Mouse (Mus musculus): Measurements from ENCODE around the gene BC052040. TPM values are rescaled to one million over a fixed set of nuclear protein-coding genes. Genes with fewer than 3 reads are reported as not detected.

Gene BC052040
- polyA plus RNA-seq, 3 experiments from 2014 or later: 8.8 to 20.2 (median 16.7) TPM

DNA sequence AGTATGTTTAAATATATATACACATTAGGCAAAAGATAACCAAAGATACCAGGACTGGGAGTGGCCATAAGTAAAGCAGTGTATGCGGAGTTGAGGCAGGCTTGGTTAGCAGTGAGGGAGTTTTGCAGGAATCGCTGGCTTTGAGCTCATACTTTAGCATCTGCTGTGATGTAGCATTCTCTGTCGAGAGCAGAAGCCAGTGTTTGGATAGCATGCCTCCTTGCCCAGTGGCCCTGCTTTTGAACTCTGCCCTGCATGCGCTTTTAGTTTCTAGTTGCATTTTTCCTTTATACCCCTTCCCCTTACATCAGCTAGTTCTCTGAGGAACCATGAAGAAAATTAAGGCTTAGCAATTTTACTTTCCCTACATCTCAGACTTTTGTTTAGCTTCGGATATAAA lies 136.0 kb downstream of the BC052040 start:
- ATAC-seq: no peak

DNA sequence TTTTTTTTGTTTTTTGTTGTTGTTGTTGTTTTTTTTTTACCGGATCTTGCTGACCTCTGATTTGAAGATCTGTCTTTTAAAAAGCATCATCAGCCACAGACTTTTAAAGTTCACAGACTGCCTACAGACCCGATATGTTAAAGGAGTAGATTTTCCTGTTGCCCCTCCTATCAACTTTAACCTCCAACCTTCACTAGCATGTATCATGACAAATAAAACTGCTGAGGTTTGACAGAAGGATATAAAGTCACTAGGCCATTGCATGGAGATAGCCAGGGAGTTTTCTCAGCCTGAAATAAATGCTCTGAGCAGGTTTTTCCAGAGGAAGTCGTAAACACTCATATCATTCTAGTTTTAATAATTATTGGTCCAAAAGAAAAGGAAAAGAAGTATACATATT lies 136.5 kb downstream of the BC052040 start:
- no peak for ATAC-seq

DNA sequence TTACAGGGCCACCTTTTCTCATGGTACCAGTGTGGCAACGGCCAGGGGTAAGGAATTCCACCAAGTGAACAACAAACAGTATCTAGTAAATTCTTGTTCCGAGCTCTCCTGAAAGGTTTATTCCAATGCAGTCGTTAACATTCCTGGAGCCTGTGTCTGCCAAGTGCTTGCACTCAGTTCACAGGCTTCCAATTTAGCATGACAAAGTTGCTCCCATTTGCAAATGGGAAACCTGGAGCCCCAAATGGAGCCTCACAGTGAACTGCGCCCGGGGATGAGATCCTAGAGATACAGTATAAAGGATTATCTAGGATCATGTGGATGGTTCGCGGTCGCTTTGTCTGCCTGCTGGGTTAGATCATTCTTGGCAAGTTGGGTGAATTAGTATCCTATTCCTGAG lies 141.9 kb downstream of the BC052040 start:
- no peak for ATAC-seq

DNA sequence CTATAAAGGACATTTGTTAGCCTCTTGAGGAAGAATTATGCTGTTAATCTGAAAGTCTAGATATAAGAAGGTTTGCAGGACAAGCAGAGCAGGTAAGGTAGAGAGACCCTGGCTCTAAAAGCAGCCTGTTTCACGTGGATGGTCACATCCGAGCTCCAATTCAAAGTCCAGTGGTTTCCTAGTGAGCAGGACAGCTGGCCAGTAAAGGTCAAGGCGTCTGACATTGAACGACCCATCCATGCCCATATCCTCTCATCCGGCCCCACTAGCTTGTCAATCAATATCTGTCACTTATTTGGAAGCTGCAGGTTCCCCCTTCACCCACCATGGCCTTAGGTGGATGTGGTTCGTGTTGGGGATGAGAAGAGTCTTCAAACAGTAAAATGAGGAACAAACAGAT lies 142.7 kb downstream of the BC052040 start:
- no peak for ATAC-seq

DNA sequence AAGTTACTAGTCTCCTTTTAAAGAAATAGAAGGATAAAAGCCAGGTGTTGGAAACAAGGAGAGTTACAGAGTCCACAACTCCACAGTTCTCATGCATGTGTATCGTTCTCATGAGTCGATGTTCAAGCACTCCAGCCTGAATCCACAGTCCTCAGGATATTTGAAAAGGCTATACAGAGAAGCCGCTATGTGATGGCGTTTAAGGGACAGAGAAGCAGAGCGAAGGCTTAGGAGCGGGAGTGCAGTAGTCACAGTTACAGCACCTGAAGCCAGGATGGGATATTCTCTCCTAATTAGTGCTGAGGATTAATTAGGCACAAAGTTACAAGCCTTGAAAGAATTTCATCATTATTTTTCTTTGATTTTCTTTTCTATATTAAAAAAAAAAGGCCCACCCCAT lies 143.2 kb downstream of the BC052040 start:
- ATAC-seq: no peak

DNA sequence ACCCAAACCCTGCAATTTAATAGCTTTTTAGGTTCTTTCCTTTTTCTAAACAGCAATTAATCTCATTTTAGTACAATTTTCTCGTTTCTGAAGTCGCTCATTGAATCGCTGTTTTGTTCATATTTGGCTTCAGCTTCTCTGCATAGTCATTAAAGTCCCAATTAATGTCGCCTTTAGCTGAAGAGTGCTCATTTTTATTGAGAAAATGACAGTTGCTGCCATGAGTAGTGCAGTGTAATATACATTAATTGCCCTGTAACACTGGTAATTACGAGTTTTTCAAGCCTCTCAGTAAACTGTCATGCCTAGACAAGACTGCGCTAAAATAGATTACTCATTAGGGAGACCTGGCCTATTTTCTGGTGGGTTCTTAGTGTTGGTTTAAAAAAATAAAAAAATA lies 144.0 kb downstream of the BC052040 start:
- ATAC-seq: no peak

DNA sequence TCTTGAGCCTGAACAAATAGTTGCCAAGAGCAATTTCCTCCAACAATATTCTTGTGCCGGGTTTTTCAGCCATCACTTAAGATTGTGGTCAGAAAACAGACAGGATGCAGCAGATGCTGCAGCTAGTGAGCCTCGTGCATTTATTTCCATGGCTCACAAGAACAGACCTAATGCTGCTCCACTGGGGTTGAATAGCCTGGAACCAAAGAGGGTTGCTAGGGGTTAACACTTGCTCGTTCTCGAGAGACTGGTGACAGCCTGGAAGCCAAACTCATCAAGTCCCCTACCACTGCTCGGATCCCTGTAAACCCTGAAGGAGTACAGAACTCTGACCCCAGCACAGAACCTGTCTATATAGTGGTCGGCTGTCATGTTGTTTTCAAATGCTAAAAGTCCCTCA lies 144.4 kb downstream of the BC052040 start:
- ATAC-seq: no peak

DNA sequence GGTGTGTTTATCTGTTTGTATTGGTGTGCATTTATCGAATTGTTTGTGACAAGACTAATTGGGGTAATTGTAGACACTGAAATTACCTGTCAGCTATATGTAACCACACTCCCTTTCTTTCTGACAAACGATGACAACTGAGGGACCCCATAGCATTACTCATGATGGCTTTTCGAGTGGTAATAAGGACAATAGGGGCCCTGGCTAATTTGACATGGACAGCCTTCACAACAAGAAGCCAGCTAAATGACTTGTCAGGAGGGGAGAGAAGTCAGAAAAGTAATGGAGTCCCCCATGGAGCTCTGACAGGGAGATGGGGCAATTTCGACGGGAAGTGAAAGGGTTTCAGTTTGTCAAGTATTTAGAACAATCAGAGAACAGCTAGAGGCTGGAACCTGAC lies 145.3 kb downstream of the BC052040 start:
- no peak for ATAC-seq

DNA sequence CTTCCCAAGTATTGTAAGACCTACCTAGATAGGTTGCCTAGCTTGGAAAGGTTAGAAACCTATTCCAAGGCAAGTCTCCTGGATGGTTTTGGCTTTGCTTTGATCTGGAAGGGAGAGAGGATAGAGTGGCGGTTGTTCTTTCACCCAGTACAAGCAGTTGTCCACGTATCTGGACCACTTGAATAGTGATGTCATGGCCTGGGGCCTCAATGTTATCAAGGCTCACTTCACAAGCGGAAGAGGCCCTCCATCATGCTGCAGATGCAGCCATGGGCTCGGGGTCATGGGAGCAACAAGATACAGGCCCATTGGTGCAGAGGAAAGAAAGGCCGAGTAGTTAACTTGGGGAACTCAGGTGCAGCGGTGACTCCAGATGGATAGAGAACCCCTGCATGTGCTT lies 147.1 kb downstream of the BC052040 start:
- ATAC-seq: no peak

DNA sequence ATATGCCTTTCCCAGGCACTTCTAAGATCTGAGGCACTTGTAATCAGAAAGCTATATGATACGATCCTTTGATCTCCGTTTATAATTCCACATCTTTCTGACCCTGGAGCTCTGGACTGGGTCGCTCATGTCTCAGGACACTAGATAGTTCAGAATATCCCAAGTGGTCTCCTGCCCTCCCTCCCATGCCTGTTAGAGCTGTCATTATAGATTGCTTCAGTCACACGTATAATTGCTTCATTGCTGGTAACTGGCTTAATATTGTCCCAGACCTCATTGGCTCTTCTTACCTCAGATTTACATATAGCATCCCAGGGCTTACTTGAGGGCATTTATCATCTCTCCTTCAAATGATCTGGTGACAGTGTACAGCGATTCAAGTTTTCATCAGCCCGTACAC lies 149.0 kb downstream of the BC052040 start:
- no peak for ATAC-seq

DNA sequence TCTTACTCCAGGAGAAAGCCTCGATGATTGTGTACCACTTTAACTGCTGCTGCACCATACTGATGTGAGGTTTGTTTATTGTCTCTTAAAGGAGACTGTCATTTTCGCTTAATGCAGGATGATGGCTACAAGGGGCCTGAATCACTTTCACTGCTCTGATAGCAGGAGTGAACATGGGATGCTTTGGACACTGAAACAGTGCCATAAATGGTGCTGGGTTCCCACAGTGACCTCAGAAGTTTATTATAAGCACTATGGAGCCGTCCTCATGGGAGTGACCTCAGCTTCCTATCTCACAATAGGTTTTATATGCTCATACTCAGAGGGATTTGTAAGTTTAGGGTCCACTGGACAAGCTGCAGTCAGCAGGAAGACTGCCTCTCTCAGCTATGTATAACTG lies 149.7 kb downstream of the BC052040 start:
- ATAC-seq: no peak

DNA sequence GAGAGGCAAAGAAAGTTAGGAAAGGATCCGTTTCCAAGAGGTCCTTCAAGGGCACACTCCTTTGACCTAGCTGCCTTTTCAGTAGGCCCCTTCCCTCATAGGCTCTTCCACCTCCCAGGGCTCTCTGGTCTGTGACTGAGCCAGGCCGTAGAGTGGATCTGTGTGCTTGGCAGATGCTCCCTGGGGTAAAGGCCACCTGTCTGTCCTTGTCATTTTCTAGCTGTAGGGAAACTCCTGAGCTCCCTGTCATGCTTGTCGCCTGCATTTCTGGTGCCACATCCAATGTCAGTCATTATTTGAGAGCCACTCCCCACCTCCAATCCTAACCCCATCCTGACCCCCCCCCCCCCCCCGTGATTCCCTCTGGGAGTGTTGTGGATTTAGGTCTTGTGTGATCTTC lies 151.1 kb downstream of the BC052040 start:
- no peak for ATAC-seq

DNA sequence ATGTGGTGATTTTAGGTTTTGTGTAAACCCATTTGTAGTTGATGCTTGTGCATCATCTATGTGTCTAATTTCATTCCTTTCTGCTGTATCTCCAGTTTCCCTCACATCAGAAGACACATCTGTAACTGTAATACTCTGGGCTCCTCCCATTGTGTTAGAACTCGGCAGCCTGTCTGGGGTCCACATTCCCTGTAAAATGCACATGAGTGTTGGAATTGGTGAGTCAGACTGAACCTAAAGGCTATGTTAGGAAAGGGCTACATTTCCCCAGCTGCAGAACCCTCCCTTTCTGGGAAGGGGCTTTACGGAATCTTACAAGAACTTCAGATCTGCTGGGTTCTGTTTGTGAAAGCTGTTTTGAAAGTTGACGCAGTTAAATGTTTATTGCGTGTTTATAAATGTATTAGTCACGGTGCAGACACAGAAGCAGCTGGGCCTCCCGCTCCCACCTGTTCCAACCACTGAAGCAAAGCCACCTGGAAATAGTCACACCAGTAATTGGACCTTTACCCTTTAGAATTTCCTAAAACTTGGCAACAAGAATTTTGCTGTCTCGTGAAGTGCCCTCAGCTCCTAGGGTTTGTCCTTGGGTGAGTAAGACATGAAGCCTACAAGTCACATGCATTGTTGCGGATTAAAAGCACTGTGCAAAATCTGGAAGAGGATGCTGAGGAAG lies 151.6 kb downstream of the BC052040 start:
- ATAC-seq: no peak

DNA sequence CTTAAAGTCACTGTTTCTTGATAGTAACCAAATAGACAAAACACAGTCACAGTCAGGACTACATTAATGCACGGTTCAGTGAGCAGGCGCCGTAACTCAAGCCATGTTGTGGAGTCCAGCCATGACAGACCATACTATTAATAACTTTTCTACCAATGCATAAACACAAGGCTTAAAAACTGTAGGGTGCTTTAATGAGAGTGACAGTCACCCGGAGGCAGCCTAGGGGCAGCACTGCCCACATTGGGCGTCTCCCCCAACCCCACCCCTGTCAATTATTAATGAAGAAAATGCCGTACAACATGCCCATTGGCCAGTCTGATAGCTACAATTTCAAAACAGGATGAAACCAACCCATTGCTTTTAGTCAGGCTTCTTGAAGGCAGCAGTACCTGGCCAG lies 153.3 kb downstream of the BC052040 start:
- ATAC-seq: no peak

DNA sequence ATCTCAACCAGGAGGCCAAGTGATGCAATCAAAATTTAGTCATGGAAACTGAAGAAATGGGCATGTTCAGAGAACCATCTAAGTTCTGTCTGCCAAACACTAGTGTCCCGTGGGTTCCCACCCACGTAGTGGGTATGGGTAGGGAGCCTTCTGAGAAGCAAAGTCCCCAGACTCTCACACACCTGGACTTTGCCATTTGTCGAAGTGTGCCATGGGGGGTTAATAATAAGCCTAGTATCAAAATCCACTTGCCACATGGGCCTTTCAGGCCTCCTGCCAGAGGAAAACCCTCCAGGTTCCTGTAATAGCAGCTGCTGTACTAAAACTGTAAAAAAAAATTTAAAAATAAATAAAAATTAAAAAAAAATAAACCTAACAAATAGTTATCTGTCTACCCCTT lies 154.9 kb downstream of the BC052040 start:
- no peak for ATAC-seq

DNA sequence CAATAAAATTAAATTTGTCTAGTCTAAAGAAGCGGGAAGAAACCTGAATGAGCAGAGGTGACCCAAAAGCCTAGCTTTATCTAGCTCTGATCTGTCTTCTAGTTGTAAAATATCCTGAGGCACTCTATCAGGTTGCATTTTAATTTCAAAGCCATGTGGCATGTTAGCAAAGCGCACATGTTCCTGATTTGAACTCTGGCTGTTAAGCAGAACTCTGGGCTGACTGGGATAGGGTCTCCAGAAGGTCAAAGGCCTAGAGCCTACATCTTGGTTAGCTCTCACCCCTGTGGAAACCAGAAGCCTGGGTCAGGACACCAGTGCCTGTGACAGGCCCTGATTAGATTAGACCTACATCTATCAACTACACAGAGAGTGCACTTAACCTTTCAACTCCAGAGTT lies 156.4 kb downstream of the BC052040 start:
- no peak for ATAC-seq

DNA sequence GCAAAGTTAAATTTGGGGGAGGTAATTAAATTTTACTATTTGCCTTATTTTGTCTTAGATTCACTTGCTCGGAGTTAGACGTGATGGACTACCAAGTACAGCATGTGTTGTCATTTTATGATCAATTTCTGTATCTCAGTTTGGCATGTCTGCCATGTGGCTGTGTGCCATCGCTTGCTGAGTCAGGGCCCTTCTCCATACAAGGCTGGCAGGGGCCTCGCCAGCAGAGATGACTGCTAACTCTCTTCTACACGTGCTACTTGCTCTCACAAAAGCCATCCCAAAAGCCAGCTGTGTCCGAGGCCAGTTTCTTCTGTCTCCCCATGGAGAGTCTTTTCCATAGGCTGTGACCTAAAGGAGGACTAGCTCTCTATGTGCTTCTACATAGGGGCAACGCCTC lies 160.5 kb downstream of the BC052040 start:
- ATAC-seq: no peak

DNA sequence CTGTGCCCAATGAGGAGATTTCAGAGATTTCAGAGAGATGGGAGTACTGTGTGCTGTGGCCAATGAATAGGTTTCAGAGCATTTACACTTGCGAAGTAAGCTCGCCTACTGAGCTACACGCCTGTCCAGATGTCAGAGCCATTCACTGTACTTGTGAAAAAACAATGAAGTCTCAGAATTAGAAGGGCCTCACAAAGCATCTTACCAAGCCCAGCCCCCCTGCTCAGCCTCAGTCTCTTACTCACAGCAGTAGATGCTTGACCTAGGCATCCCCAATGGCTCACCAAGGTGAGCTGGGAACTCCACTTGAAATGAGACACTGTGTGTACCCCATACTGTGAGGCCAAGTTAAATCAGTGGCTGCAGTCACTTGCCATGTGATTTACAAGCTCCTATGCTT lies 166.1 kb downstream of the BC052040 start:
- ATAC-seq: no peak

DNA sequence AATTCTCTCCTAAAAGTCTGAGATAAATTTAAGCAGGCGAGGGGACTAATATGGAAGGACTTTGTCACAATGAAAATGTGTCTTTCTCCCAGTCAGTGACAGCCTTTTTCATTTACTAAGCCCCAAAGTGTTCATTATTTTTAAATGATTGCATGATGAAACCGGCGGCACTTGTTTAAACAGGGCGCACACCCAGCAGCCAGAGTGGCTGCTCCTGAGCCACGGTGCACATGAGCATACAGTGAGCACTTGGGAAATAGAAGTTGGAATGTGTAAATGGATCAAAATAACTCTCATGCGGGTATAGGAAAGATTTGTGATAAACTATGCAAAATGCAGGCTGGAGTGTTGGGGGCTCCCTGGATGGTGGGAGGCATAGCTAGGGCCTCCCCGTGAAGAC lies 169.7 kb downstream of the BC052040 start:
- no peak for ATAC-seq

DNA sequence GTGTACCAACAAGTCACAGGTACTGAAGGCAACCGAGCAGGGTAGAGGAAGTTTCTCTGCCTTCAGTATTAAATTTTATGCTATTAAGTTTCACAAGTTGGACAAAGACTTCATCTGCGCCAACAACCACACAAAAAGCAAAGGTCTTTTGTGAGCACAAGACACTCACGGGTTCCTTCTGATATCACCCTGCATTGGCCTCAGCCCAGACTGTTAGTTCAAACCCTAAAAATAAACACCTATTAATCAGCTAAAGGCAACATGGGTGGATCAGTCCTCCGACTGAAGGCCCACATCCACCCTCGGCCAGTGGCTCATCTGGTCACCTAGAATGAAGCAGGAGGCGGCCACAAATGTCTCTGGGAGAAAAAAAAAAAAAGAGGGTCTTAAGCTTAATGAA lies 176.2 kb downstream of the BC052040 start:
- ATAC-seq: no peak

DNA sequence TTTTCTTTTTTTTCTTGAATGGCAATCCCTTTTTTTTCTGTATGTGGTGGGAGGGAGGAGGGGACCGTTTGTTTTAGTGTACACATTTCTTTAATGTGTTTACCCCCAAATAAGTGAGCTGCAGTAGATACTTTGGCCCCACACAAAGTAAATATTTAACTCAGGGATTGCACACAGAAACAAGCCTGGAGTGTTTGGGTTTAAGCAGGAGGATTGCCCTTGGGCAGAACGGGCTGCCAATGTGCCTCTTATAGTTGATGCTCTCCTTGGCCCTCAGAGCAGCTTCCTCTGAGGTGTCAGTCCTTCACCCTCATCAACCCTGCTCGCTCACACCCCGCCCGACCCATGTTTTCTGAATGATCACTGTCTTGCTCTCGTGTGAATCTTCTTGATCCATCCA lies 177.0 kb downstream of the BC052040 start:
- no peak for ATAC-seq

DNA sequence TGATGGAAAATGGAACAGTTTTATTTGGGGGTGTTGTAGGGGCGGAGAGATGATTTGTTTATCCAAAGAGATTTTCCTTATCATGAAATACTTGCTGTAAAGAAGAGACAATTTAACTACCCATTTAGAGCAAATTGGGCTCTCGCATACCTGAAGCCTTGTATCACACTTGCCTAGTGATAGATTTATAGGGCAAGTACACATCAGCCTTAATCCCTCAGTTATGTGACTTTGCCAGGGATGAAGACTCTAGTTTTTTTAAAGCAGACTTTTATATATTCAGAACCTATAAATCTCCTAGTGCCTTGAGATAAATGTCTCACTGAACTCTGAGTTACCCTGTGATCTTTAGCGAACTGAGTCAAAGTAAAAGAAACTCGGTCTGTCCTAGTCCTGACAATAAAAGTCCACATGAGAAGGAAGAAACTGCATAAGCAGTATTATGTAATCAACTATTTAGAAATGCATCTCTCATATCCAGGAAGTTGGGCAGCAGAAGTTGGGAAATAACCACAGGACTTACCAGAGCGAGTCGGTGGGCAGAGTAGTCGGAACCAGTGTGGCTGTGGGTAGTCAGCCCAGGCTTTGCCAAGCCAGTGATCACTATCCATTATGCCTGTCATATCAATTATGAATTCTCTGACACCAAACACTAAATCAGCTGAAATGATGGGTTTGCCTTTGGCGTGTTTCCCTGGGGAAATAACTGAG lies 183.2 kb downstream of the BC052040 start:
- no peak for ATAC-seq

DNA sequence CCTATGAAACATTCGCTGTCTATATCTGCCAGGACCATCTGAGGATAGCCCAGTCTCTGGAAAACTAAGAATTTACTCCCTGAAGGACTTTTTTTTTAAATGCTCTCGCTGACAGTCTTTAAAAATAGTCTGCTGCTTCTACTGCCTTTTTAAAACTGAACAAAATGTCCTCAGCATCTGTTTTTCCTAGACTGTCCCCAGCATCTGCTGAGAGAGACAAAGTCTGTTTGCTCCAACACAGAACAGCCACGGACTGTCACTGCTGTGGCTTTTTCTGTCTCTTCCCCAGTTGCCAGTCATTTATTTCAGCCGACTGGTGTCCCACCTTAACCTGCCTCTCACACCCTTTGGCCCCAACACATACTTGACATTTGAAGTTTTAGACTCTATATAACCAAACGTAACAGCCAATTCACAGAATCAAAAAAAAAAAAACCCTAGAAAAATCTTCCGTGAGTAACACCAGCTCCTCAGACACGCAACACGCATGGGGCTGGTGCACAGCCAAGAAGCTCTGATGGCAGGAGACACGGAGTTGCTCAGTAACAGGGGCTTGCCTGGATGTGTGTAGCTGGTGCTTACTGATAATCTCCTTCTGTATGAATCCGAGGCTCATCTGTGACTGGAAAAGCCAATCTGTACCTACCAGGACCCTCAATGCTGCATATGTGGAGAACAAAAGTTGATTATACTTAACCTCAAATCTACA lies 188.2 kb downstream of the BC052040 start:
- ATAC-seq: no peak

DNA sequence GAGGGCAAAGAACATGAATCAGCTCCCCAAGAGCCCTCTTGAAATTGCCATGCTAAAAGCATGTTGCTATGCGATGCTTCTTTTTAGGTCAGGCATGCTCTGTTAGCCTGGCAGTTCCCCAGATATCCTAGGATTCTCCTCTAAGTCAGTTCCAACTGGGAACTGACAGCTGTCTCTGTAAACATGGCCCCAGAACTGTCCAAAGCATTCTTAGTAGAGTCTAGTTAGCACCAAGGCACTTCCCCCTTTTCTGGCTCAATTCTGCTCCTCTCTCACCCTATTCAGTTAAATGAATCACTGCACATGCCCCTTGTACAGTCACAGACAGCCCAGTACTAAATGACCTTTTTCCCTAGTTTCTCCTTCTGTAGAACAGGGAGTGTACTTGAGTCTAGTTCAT lies 191.2 kb downstream of the BC052040 start:
- no peak for ATAC-seq
